Mouse (Mus musculus): ENCODE results near the gene G3bp1.

DNA sequence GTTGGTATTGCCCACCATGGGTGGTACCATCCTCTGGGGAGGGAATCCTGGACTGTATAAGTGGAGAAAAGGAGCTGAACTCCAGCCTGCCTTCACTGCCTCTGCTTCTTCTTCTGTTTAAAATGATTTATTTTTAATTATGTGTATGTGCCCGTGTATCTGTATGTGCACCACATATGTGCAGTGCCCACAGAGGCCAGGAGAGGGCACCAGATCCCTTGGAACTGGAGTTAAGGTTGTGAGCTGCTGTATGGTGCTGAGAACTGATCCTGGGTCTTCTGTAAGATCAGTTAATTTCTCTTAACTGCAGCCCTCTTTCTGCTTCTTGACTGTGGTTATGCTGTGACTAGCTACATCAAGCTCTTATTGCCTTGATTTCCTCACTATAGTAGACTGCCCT lies 76.2 kb downstream of the G3bp1 start:
- TF ChIP-seq CTCF (IDR thresholded peaks at IDR 0.05; ENCODE audit: borderline replicate concordance, extremely low read depth, insufficient read depth, insufficient read length) = peak; percentile 16; the same call in 1 of the 2 replicates
- no peak for TF ChIP-seq POLR2A (IDR thresholded peaks at IDR 0.05; ENCODE audit: borderline replicate concordance, extremely low read depth, insufficient read depth, insufficient read length, poor library complexity, severe bottlenecking)

Measured in brain, embryonic 14.5 days (tissue).